Mouse (Mus musculus) heart, postnatal 0 days (tissue): ENCODE data around the gene Iqcf6.

Experiments
- CTCF ChIP-seq: IDR thresholded peaks from 2 replicates; pipeline ENCODE4 v1.5.1; 2016; ENCODE audit warnings: antibody characterized with exemption, control low read depth, low read depth
- EP300 ChIP-seq: IDR thresholded peaks from 2 replicates; pipeline ENCODE4 v1.6.1; 2016; ENCODE audit warnings: antibody characterized with exemption, low read depth

GRCm38 (mm10) chr9:106675965-106676364 lies 49.6 kb downstream of the Iqcf6 start:
- TF ChIP-seq EP300, result no peak
- TF ChIP-seq CTCF, result no peak
